Mouse (Mus musculus) cerebellum, postnatal 36 days (tissue): ENCODE data around the gene Cblb.
A peak's percentile ranks its signal among the peaks of the same experiment; 100 is the strongest.

Source experiments
- DNase-seq, 2 experiments: peaks; one replicate each; pipeline ENCODE4 v3.0.0; 2021 to 2022; ENCODE audit warnings: mixed read lengths in 2 of 2

The Cblb gene

GRCm38 (mm10) chr16:52219069-52219468 is 188.0 kb downstream of the Cblb start:
- DNase-seq = peak in 1 of 2 experiments; percentile 9

DNA sequence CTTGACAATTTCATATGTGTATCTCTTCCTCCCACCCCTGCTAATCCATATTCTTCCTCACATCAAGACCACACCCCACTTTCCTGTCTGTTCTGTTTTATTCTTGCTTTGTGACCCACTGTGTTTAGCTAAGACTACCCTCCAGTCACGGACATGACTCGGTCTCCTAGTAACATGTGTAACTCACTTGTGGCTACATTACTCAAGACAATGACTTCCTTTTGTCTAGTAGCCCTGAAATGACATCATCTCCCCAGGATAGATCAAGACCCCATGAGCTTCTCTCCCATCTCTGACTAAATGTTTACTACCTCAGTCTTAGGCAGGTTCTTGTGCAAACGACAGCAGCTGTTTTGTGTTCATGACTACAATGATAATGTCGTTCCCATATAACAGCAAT is 191.9 kb downstream of the Cblb start:
- DNase-seq = no peak

DNA sequence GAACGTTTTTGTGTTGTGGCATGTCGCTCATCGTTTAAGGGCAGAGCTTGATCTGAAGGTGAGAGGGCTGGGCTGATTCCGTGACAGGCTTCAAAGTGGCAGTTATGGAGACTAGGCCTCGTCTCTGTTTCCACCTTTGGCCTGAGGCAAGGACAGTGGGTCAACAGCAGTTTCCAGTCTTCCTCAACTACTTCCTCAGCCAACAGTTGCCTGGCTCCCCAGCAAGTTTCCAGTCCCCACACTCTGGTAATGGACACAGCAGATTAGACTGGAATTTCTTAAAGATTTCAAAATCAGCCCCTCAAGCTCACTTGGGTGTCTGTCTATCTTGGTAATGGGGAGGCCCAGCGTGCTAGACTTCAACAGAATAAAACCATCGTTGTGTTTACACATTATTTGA is 198.4 kb downstream of the Cblb start:
- DNase-seq = no peak

- no peak for DNase-seq
These were observed 198.9 kb downstream of the Cblb start for GRCm38 (mm10) chr16:52229930-52230329.

- DNase-seq = no peak
These were observed 211.1 kb downstream of the Cblb start for GRCm38 (mm10) chr16:52242144-52242543.

DNA sequence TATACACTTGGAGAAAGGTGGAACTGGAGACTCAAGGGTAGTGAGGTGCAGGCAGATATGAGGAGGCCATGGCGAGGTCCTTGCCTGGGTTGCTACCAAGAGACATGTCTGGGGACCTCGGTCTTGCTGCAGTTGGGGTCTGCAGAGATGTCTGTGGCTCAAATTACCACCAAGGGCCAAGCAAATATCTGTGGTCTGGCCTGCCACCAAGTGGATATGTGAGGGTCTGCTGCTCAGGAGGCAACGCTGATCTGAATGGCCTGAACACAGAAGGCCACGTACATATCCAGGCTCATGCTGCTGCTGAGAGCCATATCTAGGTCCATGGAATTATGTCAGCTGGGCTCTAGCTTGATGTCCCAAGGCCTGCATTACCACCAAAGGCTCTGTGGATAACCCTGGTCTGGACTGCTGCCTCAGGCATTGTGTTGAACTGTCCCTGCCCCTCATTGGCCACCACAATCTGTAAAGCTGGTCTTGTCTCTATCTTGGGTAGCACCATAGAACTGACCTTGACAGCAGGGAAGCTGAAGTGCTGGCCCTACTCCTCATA is 212.5 kb downstream of the Cblb start:
- no peak for DNase-seq

GRCm38 (mm10) chr16:52250196-52250595 is 219.2 kb downstream of the Cblb start:
- no peak for DNase-seq

DNA sequence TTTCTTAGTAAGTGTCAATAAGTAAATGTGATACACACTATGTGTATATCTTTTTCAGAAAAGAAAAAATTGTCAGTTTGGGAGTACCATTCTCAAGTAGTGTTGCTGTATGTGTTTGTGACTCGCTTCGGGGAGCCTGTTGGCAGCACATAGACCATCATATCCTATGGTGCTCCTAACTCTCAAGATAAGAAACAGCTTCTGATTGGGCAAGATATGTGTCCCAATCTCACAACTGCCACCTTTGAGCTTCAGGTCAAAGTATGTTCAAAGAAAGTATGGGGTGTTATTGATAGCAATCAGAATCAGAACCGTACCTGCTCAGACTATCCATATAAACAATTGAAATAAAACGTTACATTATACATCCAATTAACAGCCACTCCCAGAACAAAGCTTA is 219.9 kb downstream of the Cblb start:
- DNase-seq = no peak
